In the genomic region with DNA sequence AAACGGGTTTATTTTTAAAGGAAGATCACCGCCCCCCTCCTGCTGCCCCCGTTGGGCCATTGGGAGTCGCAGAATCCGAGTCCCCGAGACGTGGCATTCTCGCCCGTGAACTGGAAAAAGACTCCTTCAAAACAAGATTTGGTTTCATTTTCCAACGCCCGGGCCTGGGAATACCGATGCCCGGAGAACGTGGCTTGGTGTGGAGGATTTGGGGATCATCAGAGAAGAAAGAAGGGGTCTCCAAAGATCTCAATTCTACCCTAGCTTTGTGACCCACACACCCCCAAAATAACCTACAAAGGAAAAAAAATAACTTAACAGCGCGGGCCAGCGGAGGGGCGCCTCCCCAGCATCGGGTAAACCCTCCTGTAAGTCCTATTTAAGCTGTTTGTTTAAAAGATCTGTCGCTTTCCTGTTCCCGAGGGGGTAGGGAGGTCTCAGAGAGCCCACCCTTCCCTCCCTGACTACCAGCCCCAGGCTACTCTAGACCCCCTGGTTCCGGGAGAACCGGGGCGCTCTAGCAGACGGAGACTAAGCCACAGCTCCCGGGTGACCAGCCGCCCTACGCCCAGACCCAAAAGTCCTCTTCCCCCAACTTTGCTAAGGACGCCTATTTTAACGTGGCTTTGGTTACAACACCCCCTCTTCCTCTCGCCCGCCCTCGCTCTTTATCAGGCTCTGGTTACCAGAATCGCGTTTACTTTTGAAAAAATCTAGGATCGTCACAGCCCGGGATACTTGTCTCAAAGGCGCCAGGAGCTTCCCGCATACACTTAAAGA, we compare ENCODE assay signal across 8 mouse cellular contexts. TPM values are rescaled to one million over a fixed set of nuclear protein-coding genes. Genes with fewer than 3 reads are reported as not detected.
A peak's percentile ranks its signal among the peaks of the same experiment; 100 is the strongest.
DNase-seq lines count a peak whose midpoint lies in the region; ATAC-seq and TF ChIP-seq lines count a peak whose summit lies in the region.

No protein-coding gene starts in this region.

- H3K9me3 ChIP-seq in erythroblast, embryonic 14.5 days (ENCODE audit: control insufficient read depth, low read length), result peaks cover 26% of the 10 kb centered on the region; the same call in 1 of the 2 replicates
- H3K9me3 ChIP-seq in hindbrain, embryonic 16.5 days (ENCODE audit: control insufficient read depth, low read length), result no peaks in the 10 kb centered on the region
- no peaks in the 10 kb centered on the region for H3K9me3 ChIP-seq in stomach, embryonic 14.5 days (ENCODE audit: control insufficient read depth, low read depth, low read length)

- peak overlapping the region; percentile 100 for H3K9ac ChIP-seq in hindbrain, embryonic 16.5 days (ENCODE audit: low read depth, low read length)
- H3K9ac ChIP-seq in stomach, embryonic 14.5 days (replicated peaks; ENCODE audit: low read depth, low read length), result peak overlapping the region; percentile 100

- H3K4me3 ChIP-seq in erythroblast, embryonic 14.5 days (replicated peaks), result peak overlapping the region; percentile 59
- peak overlapping the region; percentile 99 for H3K4me3 ChIP-seq in gastrocnemius, adult 2 months
- H3K4me3 ChIP-seq in hindbrain, embryonic 16.5 days (ENCODE audit: low read length), result peak overlapping the region; percentile 92
- peak overlapping the region; percentile 99 for H3K4me3 ChIP-seq in stomach, embryonic 14.5 days (ENCODE audit: low read depth, low read length)

- peaks cover 100% of the 10 kb centered on the region for H3K27me3 ChIP-seq in erythroblast, embryonic 14.5 days (ENCODE audit: control insufficient read depth)
- no peaks in the 10 kb centered on the region for H3K27me3 ChIP-seq in hindbrain, embryonic 16.5 days (replicated peaks; ENCODE audit: control insufficient read depth, insufficient read depth, low read length)
- H3K27me3 ChIP-seq in stomach, embryonic 14.5 days (ENCODE audit: control insufficient read depth, insufficient read depth, low read length), result no peaks in the 10 kb centered on the region

- under 1% methylated on average over 39 of the region's 39 CpGs for WGBS in hindbrain, embryonic 16.5 days
- under 1% methylated on average over 39 of the region's 39 CpGs for WGBS in stomach, embryonic 14.5 days

- peak; percentile 47 for DNase-seq in cerebellum, adult 8-10 months
- DNase-seq in gastrocnemius, adult 2 months, result peak; percentile 70
- DNase-seq in left cerebral cortex, postnatal 36 days (ENCODE audit: low spot score in 2 of 2), result peak; percentile 50 to 61
- peak; percentile 51 for DNase-seq in mesoderm, embryonic 11.5 days (ENCODE audit: low read depth, low spot score)

- peak overlapping the region; percentile 100 for H3K27ac ChIP-seq in gastrocnemius, adult 2 months
- peak overlapping the region; percentile 100 for H3K27ac ChIP-seq in hindbrain, embryonic 16.5 days (ENCODE audit: low read depth, low read length)
- H3K27ac ChIP-seq in stomach, embryonic 14.5 days (ENCODE audit: low read length), result peak overlapping the region; percentile 100

- H3K4me1 ChIP-seq in erythroblast, embryonic 14.5 days (ENCODE audit: control insufficient read depth), result peaks cover 19% of the 10 kb centered on the region
- peaks cover 17% of the 10 kb centered on the region for H3K4me1 ChIP-seq in hindbrain, embryonic 16.5 days (ENCODE audit: control insufficient read depth, insufficient read depth, low read depth, low read length)
- H3K4me1 ChIP-seq in stomach, embryonic 14.5 days (ENCODE audit: control insufficient read depth, insufficient read depth, low read length), result peaks cover 21% of the 10 kb centered on the region

- intact Hi-C loops in gastrocnemius, adult 2 months (cut with DNase I), result loop anchor here (2.0 kb wide), 1 partner anchor 47 kb away; no protein-coding TSS in a partner anchor
- intact Hi-C loops in left cerebral cortex, postnatal 36 days (cut with DNase I), result loop anchor here (2.0 to 5.0 kb wide), 4 partner anchors 53 to 1989 kb away; partner anchors contain the start of gene Actb

- ATAC-seq in erythroblast, adult 5-6 weeks (replicated peaks; ENCODE audit: low FRiP score, poor library complexity, severe bottlenecking), result no peak
- no peak for ATAC-seq in hindbrain, embryonic 16.5 days
- no peak for ATAC-seq in stomach, embryonic 14.5 days (ENCODE audit: insufficient number of reproducible peaks, insufficient read depth, low FRiP score, low read depth)

- peak overlapping the region; percentile 79 for H3K4me2 ChIP-seq in hindbrain, embryonic 16.5 days (ENCODE audit: low read length)
- H3K4me2 ChIP-seq in stomach, embryonic 14.5 days (replicated peaks; ENCODE audit: low read depth, low read length), result peak overlapping the region; percentile 86

- H3K36me3 ChIP-seq in erythroblast, embryonic 14.5 days (ENCODE audit: control insufficient read depth), result no peaks in the 10 kb centered on the region
- no peaks in the 10 kb centered on the region for H3K36me3 ChIP-seq in hindbrain, embryonic 16.5 days (ENCODE audit: control insufficient read depth, insufficient read depth, low read length)
- H3K36me3 ChIP-seq in stomach, embryonic 14.5 days (ENCODE audit: control insufficient read depth, insufficient read depth, low read length), result no peaks in the 10 kb centered on the region; the same call in 1 of the 2 replicates

- TF ChIP-seq CTCF in gastrocnemius, adult 2 months (IDR thresholded peaks at IDR 0.05), result no peak

RNA-seq across cellular contexts. Expression of gene Tnrc18, which starts 1.2 kb away (rescaled TPM):
- polyA plus RNA-seq in erythroblast, embryonic 14.5 days (2012), result 0.97 and 1.5 TPM in 2 replicates
- 5.4 and 7.9 TPM in 2 replicates for total RNA-seq in erythroblast, adult 5-6 weeks (2015; ENCODE audit: low replicate concordance)
- 5.0 and 6.0 TPM in 2 replicates for total RNA-seq in erythroblast, adult 5-6 weeks (2017; ENCODE audit: low replicate concordance)
- 10 to 100 TPM; 31.5 to 32.0 TPM for total RNA-seq in gastrocnemius, adult 2 months (2021)
- polyA plus RNA-seq in hindbrain, embryonic 16.5 days (2015; fragmentation: Nextera tagmentation; extraction: Ambion mirVana), result 19.7 and 23.8 TPM in 2 replicates
- total RNA-seq in left cerebral cortex, postnatal 36 days (2021), result 100 to 1,000 TPM; 117 to 147 TPM
- polyA plus RNA-seq in stomach, embryonic 14.5 days (2014; fragmentation: Nextera tagmentation; extraction: Ambion mirVana), result 36.0 and 41.2 TPM in 2 replicates
